Mouse (Mus musculus) central nervous system, embryonic 18 days (tissue): ENCODE results near the gene F2rl1. TPM values are rescaled to one million over a fixed set of nuclear protein-coding genes. Genes with fewer than 3 reads are reported as not detected.

ENCODE experiments used
- polyA plus RNA-seq: library from polyadenylated mRNA; depleted of rRNA; stranded (reverse); fragments of >200 nt; gene quantifications from 2 replicates; pipeline ENCODE4 v1.2.3, GENCODE M21; 2012; rRNA removed

Gene F2rl1
- polyA plus RNA-seq = 0.17 and 0.86 TPM in 2 replicates

GRCm38 (mm10) chr13:95524674-95525491, at the start of gene F2rl1:
Gene F2rl1 (minus strand): TSS chr13:95525227.

GRCm38 (mm10) chr13:95478671-95479413, 46.2 kb downstream of the F2rl1 start, which contains the start of gene S100z:
Gene S100z (minus strand): TSS chr13:95478721.

Other genes with a start within 250 kb of the F2rl1 start
- 26.2 and 26.8 TPM in 2 replicates for gene Zbed3, start 201.6 kb downstream of the F2rl1 start, polyA plus RNA-seq
- gene Aggf1, start 149.9 kb downstream of the F2rl1 start, polyA plus RNA-seq = 30.4 and 32.7 TPM in 2 replicates
- gene Crhbp, start 80.3 kb downstream of the F2rl1 start, polyA plus RNA-seq = 3.3 and 4.1 TPM in 2 replicates
- gene S100z, start 46.5 kb downstream of the F2rl1 start, polyA plus RNA-seq = not detected in 2 replicates
- 16.8 and 17.8 TPM in 2 replicates for gene F2r, start 93.3 kb upstream of the F2rl1 start, polyA plus RNA-seq
- 0.43 and 0.45 TPM in 2 replicates for gene F2rl2, start 171.6 kb upstream of the F2rl1 start, polyA plus RNA-seq